Mouse (Mus musculus) limb, embryonic 14.5 days (tissue): ENCODE data around the gene Spag7. TPM values are rescaled to one million over a fixed set of nuclear protein-coding genes. Genes with fewer than 3 reads are reported as not detected.

Experiments
- ATAC-seq: fragments of 200-750 bp; cut with Nextera tagmentation; 2 replicates; pipeline ENCODE4 v1.8.0; 2017; ENCODE audit warnings: low read depth, moderate number of reproducible peaks, moderate TSS enrichment; ENCODE audit not compliant: low FRiP score
- DNase-seq: peaks from one replicate; pipeline ENCODE4 v3.0.0-alpha.2; 2015; ENCODE audit warnings: low spot score
- H3K27ac ChIP-seq: fragments of 300-500 bp; sonication (generic); replicated peaks from 2 replicates; pipeline ENCODE4 v1.5.1; 2014; ENCODE audit warnings: low read depth, mild to moderate bottlenecking, low read length, moderate library complexity, mixed read lengths
- H3K27me3 ChIP-seq: fragments of 300-500 bp; sonication (generic); 2 replicates; pipeline ENCODE4 v1.6.1; 2014; ENCODE audit warnings: low read length, mixed read lengths; ENCODE audit not compliant: control insufficient read depth, insufficient read depth
- H3K36me3 ChIP-seq: fragments of 300-500 bp; sonication (generic); 2 replicates; pipeline ENCODE4 v1.6.1; 2014; ENCODE audit warnings: mild to moderate bottlenecking, low read length, moderate library complexity, mixed read lengths; ENCODE audit not compliant: control insufficient read depth, insufficient read depth
- H3K4me1 ChIP-seq: fragments of 300-500 bp; sonication (generic); 2 replicates; pipeline ENCODE4 v1.6.1; 2014; ENCODE audit warnings: antibody characterized with exemption, low read length, mixed read lengths; ENCODE audit not compliant: control insufficient read depth, insufficient read depth
- H3K4me2 ChIP-seq: fragments of 300-500 bp; sonication (generic); replicated peaks from 2 replicates; pipeline ENCODE4 v1.6.1; 2014; ENCODE audit warnings: low read depth, mild to moderate bottlenecking, low read length, moderate library complexity; ENCODE audit not compliant: severe bottlenecking
- H3K4me3 ChIP-seq: fragments of 300-500 bp; sonication (generic); replicated peaks from 2 replicates; pipeline ENCODE4 v1.5.1; 2014; ENCODE audit warnings: low read length
- H3K9ac ChIP-seq: fragments of 300-500 bp; sonication (generic); 2 replicates; pipeline ENCODE4 v1.6.1; 2014; ENCODE audit warnings: mild to moderate bottlenecking, low read depth, low read length, moderate library complexity; ENCODE audit not compliant: severe bottlenecking
- H3K9me3 ChIP-seq: fragments of 300-500 bp; sonication (generic); 2 replicates; pipeline ENCODE4 v1.6.1; 2016; ENCODE audit warnings: low read length; ENCODE audit not compliant: control insufficient read depth
- POLR2A ChIP-seq: fragments of 200-500 bp; IDR thresholded peaks from 2 replicates; pipeline ENCODE4 v1.8.0; 2012; ENCODE audit warnings: inconsistent platforms, mild to moderate bottlenecking, moderate library complexity, borderline replicate concordance; ENCODE audit not compliant: insufficient read depth, insufficient read length; ENCODE audit errors: extremely low read depth
- WGBS: fragments of 180-500 bp; shearing (Covaris S2); extraction: QIAGEN DNeasy Blood & Tissue Kit; methylation state at CpG from one replicate; pipeline ENCODE4 v1.1.7; 2014; 5-methylcytosine and 5-hydroxymethylcytosine counted together
- polyA plus RNA-seq, 2 experiments: library from polyadenylated mRNA; depleted of rRNA in 1 of 2; stranded (reverse) in 1 of 2; unstranded in 1 of 2; fragments of >200 nt; fragmentation: Nextera tagmentation in 1 of 2; extraction: Ambion mirVana in 1 of 2; gene quantifications; 2 replicates each; pipeline versions ENCODE4 v1.2.1 to v1.2.3; 2012 to 2014

The Spag7 gene
- polyA plus RNA-seq, 2 experiments = 93.7 to 97.0 TPM

GRCm38 (mm10) chr11:70656456-70656927 lies 12.7 kb downstream of the Spag7 start:
- TF ChIP-seq POLR2A = no peak
- ATAC-seq (peak; percentile 31; the same call in 1 of the 2 replicates), DNase-seq (peak; percentile 49)
- H3K4me2 ChIP-seq = peak overlapping the region; percentile 97
- H3K27ac ChIP-seq = peak overlapping the region; percentile 97
- 11% methylated on average over 16 of the region's 16 CpGs for WGBS
- peak overlapping the region; percentile 96 for H3K9ac ChIP-seq
- H3K9me3 ChIP-seq = no peaks in the 10 kb centered on the region
- H3K4me3 ChIP-seq = peak overlapping the region; percentile 100
- peaks cover 23% of the 10 kb centered on the region for H3K4me1 ChIP-seq
- peaks cover 23% of the 10 kb centered on the region for H3K36me3 ChIP-seq
- H3K27me3 ChIP-seq = no peaks in the 10 kb centered on the region

- Histone ChIP-seq H3K27ac (peak overlapping the region; percentile 97), H3K27me3 (no peaks in the 10 kb centered on the region), H3K4me3 (peak overlapping the region; percentile 100), H3K9ac (peak overlapping the region; percentile 96), H3K36me3 (peaks cover 29% of the 10 kb centered on the region), H3K4me2 (peak overlapping the region; percentile 97), H3K4me1 (peaks cover 24% of the 10 kb centered on the region), H3K9me3 (no peaks in the 10 kb centered on the region)
- under 1% methylated on average over 60 of the region's 61 CpGs for WGBS
- DNase-seq (peak; percentile 64), ATAC-seq (peak; percentile 16)
- TF ChIP-seq POLR2A = peak; percentile 31; the same call in 1 of the 2 replicates
Observed at GRCm38 (mm10) chr11:70655571-70656455, 13.4 kb downstream of the Spag7 start.

DNA sequence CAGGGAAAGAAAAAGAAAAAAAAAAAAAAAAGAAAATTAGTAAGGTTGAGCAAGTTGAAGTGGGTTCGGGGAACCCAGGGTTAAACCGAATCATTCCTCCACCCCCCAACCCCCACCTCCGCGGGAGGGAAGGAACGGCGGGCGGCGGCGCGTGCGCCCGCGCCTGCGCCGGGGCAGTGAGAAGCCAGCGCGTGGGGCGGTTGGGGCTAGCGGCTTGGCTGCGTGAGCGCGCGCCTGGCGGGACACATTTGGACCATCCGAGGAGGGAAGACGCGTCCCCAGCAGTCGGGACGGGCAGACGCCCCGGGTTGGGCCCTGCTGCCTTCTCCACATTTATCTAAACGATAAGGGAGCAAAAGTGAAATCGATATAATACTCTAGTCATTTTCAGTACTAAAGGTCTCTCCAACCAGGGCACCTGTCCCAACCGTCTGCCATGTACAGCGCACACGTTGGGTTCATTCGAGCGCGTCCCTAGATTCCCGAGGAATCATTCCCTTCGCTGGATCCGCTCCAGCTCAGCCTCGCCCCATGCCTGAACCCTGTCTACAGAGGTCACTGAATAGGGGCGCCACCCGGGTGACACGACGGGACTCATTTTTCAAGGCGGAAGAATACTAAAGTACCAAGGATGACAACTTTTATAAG lies 14.2 kb downstream of the Spag7 start:
- peak; percentile 90 for DNase-seq
- H3K9ac ChIP-seq = peak overlapping the region; percentile 96
- peaks cover 26% of the 10 kb centered on the region for H3K4me1 ChIP-seq
- peak overlapping the region; percentile 97 for H3K27ac ChIP-seq
- H3K36me3 ChIP-seq = peaks cover 31% of the 10 kb centered on the region
- no peaks in the 10 kb centered on the region for H3K9me3 ChIP-seq
- WGBS = under 1% methylated on average over 48 of the region's 48 CpGs
- peak overlapping the region; percentile 100 for H3K4me3 ChIP-seq
- H3K27me3 ChIP-seq = no peaks in the 10 kb centered on the region
- peak; percentile 76; the same call in 1 of the 2 replicates for TF ChIP-seq POLR2A
- peak overlapping the region; percentile 97 for H3K4me2 ChIP-seq
- ATAC-seq = peak; percentile 68

DNA sequence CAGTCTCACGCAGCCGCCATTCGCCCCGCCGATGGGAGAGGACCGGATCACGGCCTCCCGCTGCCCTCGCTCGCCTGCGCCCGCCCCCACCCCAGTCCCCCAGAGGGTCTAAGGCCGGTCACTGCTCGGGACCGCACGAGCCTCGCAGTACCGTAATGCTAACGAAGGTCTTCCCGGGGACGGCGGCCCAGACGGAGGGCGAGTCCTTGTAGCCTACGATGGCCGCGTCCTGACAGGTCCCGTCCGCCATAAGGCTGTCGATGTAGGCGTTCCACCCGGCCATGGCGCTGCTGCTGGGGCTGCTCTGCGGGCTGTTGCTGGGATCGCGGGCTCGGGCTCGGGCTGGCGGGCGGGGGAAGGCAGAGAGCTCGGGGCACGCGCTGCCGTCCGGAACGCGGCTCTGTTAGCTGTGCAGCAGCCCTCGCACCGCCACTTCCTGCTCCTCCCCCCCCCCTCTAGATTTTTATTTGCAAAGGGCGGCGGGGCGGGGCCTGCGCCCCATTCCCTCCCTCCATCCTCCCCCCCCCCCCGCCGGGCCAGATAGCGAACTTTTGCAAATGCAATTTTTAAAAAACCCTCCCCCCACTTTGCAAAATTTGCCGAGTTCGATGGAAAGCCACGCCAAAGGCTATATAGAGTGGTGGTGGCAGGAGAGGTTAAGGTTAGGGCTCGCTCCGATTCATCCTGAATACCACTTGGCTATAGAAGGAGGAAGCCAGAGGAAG lies 14.9 kb downstream of the Spag7 start, which contains the start of gene Pfn1:
Gene Pfn1, minus strand, starts transcription at position 447 of the 725 bp plus-strand sequence.
- H3K36me3 ChIP-seq = peaks cover 38% of the 10 kb centered on the region
- peak within 1 kb of the TSS; percentile 96 for H3K9ac ChIP-seq
- under 1% methylated on average over 49 of the region's 61 CpGs for WGBS
- H3K27me3 ChIP-seq = no peaks in the 10 kb centered on the region
- H3K9me3 ChIP-seq = no peaks in the 10 kb centered on the region
- peak within 1 kb of the TSS; percentile 97 for H3K27ac ChIP-seq
- DNase-seq (peak; percentile 90), ATAC-seq (peak; percentile 32)
- H3K4me3 ChIP-seq = peak within 1 kb of the TSS; percentile 100
- TF ChIP-seq POLR2A = peak; percentile 88; the same call in 1 of the 2 replicates
- H3K4me1 ChIP-seq = peaks cover 26% of the 10 kb centered on the region
- H3K4me2 ChIP-seq = peak within 1 kb of the TSS; percentile 97
